Mouse (Mus musculus) ES-Bruce4 (cell line): ENCODE measurements around the gene Haghl.

Experiments used
- CTCF ChIP-seq: IDR thresholded peaks from one replicate; pipeline ENCODE4 v1.8.1; 2011; ENCODE audit warnings: low read depth, low read length
- POLR2A ChIP-seq: IDR thresholded peaks from one replicate; pipeline ENCODE4 v1.8.1; 2011; ENCODE audit warnings: low read length; ENCODE audit not compliant: insufficient read depth

DNA sequence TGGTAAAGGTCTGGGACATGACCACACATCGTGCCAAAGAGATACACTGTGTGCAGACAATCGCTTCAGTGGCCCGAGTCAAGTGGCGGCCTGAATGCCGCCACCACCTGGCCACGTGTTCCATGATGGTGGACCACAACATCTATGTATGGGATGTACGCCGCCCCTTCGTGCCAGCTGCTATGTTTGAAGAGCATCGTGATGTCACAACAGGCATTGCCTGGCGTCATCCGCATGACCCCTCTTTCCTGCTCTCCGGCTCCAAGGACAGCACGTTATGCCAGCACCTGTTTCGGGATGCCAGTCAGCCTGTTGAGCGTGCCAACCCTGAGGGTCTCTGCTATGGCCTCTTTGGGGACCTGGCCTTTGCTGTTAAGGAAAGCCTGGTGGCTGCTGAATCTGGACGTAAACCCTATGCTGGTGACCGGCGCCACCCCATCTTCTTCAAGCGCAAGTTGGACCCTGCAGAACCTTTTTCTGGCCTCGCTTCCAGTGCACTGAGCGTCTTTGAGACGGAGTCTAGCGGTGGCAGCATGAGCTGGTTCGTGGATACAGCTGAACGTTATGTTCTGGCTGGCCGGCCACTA is 40.6 kb upstream of the Haghl start:
- no peak for TF ChIP-seq POLR2A
- TF ChIP-seq CTCF = no peak
